Mouse (Mus musculus) CH12.LX (cell line): ENCODE measurements at regions not wholly inside any gene's neighbourhood (a gene's known extent, or its start where the extent isn't known, plus 50 kb on each side); places are given as distances from the start of the nearest gene placed in this dataset.

Experiments
- CHD2 ChIP-seq: IDR thresholded peaks from 2 replicates; pipeline ENCODE4 v1.6.1; 2011; ENCODE audit warnings: low read length, improper control_type of control experiment
- CTCF ChIP-seq, 2 experiments: IDR thresholded peaks in 1 of 2; conservative IDR thresholded peaks in 1 of 2; 2 replicates each; pipeline ENCODE4 v1.5.1; 2011 to 2012; ENCODE audit warnings: low read depth in 2 of 2, low read length in 2 of 2, improper control_type of control experiment in 1 of 2, inconsistent platforms in 1 of 2, mild to moderate bottlenecking in 1 of 2, moderate library complexity in 1 of 2
- E2F4 ChIP-seq: IDR thresholded peaks from 2 replicates; pipeline ENCODE4 v1.6.1; 2011; ENCODE audit warnings: low read depth, low read length, improper control_type of control experiment; ENCODE audit not compliant: insufficient replicate concordance
- ELF1 ChIP-seq: IDR thresholded peaks from 2 replicates; pipeline ENCODE4 v1.6.1; 2014; ENCODE audit warnings: low read depth, mild to moderate bottlenecking, inconsistent platforms, low read length, improper control_type of control experiment
- EP300 ChIP-seq: IDR thresholded peaks from 2 replicates; pipeline ENCODE4 v1.6.1; 2011; ENCODE audit warnings: low read length, improper control_type of control experiment
- GABPA ChIP-seq: IDR thresholded peaks from 2 replicates; pipeline ENCODE4 v1.6.1; 2012; ENCODE audit warnings: low read depth, low read length, improper control_type of control experiment, inconsistent platforms; ENCODE audit not compliant: insufficient replicate concordance
- HCFC1 ChIP-seq: IDR thresholded peaks from 2 replicates; pipeline ENCODE4 v1.6.1; 2012; ENCODE audit warnings: low read depth, mild to moderate bottlenecking, inconsistent platforms, low read length, improper control_type of control experiment
- IRF4 ChIP-seq: IDR thresholded peaks from 2 replicates; pipeline ENCODE4 v1.6.1; 2014; ENCODE audit warnings: low read depth, mild to moderate bottlenecking, inconsistent platforms, low read length, improper control_type of control experiment
- MAX ChIP-seq: IDR thresholded peaks from 2 replicates; pipeline ENCODE4 v1.6.1; 2011; ENCODE audit warnings: low read length, improper control_type of control experiment
- MYC ChIP-seq: IDR thresholded peaks from 2 replicates; pipeline ENCODE4 v1.6.1; 2011; ENCODE audit warnings: low read depth, mild to moderate bottlenecking, improper control_type of control experiment, low read length
- POLR2A ChIP-seq: IDR thresholded peaks from 2 replicates; pipeline ENCODE4 v1.6.1; 2011; ENCODE audit warnings: low read depth, mild to moderate bottlenecking, improper control_type of control experiment, low read length
- TBP ChIP-seq: conservative IDR thresholded peaks from 2 replicates; pipeline ENCODE4 v1.6.1; 2011; ENCODE audit warnings: low read depth, low read length, improper control_type of control experiment

- TF ChIP-seq E2F4 (no peak), POLR2A (no peak), EP300 (no peak), GABPA (no peak), TBP (no peak), ELF1 (no peak), CTCF (conservative IDR thresholded peaks at IDR 0.05 in 1 of 2, IDR thresholded peaks at IDR 0.05 in 1 of 2; ENCODE audit: low read depth in 2 of 2, low read length in 2 of 2) (no peak), MAX (no peak), IRF4 (no peak), MYC (no peak), HCFC1 (no peak), CHD2 (no peak)
These were observed 244.7 kb downstream of the C1d start for GRCm38 (mm10) chr11:17502052-17502451.
